In genomic region chr16:90433551-90433950, GRCm38 (mm10) we compare ENCODE assay signal across 31 mouse cellular contexts. TPM values are rescaled to one million over a fixed set of nuclear protein-coding genes. Genes with fewer than 3 reads are reported as not detected.
"Had no signal": no experiment of that assay in that cellular context is flagged by ENCODE, and none has a peak within 500 bp of the region (broad histone marks: within the 10 kb centered on the region; RNA-seq: fewer than 3 reads in every experiment).

No protein-coding gene starts in this region.

- H3K27ac ChIP-seq: heart, embryonic 13.5 days; heart, embryonic 15.5 days; hindbrain, embryonic 10.5 days; hindbrain, embryonic 12.5 days; hindbrain, embryonic 13.5 days; hindbrain, embryonic 14.5 days; hindbrain, embryonic 15.5 days; hindbrain, postnatal 0 days; intestine, embryonic 15.5 days; kidney, embryonic 15.5 days; kidney, postnatal 0 days; layer of hippocampus, adult 2 months; left cerebral cortex, adult 2 months had no signal

- H3K4me3 ChIP-seq: heart, embryonic 12.5 days; heart, embryonic 13.5 days; heart, embryonic 15.5 days; hindbrain, embryonic 10.5 days; hindbrain, embryonic 12.5 days; hindbrain, embryonic 13.5 days; hindbrain, embryonic 15.5 days; intestine, embryonic 15.5 days; kidney, embryonic 15.5 days; layer of hippocampus, adult 2 months; left cerebral cortex, adult 2 months had no signal

- H3K9ac ChIP-seq: heart, embryonic 12.5 days; heart, embryonic 13.5 days; heart, embryonic 15.5 days; hindbrain, embryonic 12.5 days; hindbrain, embryonic 13.5 days; hindbrain, embryonic 14.5 days; hindbrain, embryonic 15.5 days; intestine, embryonic 15.5 days; kidney, embryonic 15.5 days had no signal

- DNase-seq: heart, postnatal 10 days; heart, postnatal 14 days; heart, postnatal 36 days; heart, postnatal 4 days; kidney, adult 11 months; kidney, adult 18-20 months; kidney, adult 2 months; kidney, adult 8-10 months; kidney, adult 9 months; kidney, postnatal 10 days; kidney, postnatal 14 days; kidney, postnatal 25 days; kidney, postnatal 36 days; kidney, postnatal 4 days; layer of hippocampus, adult 9-11 months; layer of hippocampus, postnatal 36 days had no signal

- H3K9me3 ChIP-seq: heart, embryonic 15.5 days; hindbrain, embryonic 12.5 days; hindbrain, embryonic 15.5 days; intestine, embryonic 15.5 days; kidney, embryonic 15.5 days had no signal

RNA-seq across cellular contexts. Expression of gene Hunk, which starts 47.7 kb away (rescaled TPM):
- total RNA-seq: hematopoietic stem cell, adult 5-6 weeks had no signal
